Mouse (Mus musculus): ENCODE measurements at regions not wholly inside any gene's neighbourhood (a gene's known extent, or its start where the extent isn't known, plus 50 kb on each side); places are given as distances from the start of the nearest gene placed in this dataset.

DNA sequence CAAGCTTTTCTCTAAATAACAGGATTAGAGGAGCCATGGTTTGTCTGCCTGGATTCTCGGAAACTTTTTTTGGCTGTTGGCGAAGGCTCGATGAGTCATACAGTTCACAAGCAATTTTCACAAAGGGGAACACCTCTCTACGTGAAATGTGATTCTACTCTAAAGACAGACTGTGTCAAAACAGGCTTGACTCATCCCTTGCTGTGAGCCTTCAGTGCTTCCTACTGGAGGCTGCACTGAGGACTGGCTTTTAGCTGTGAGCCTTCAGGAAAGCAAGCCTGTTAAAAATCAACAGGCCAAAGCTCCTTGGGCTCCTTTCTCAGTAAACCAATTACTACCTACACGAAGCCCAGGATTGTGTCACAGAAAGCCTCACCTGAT, 330.6 kb downstream of the Klf6 start:
- H3K4me3 ChIP-seq (replicated peaks; ENCODE audit: extremely low read depth, low read depth, low read length): no peak overlapping the region
- H3K4me1 ChIP-seq (ENCODE audit: control insufficient read depth, insufficient read depth, low read length): peaks cover 16% of the 10 kb centered on the region
- 55% methylated on average over 5 of the region's 5 CpGs for WGBS
- no peak for DNase-seq
- TF ChIP-seq POLR2A (IDR thresholded peaks at IDR 0.05; ENCODE audit: borderline replicate concordance, extremely low read depth, low read depth, low read length) (no peak), CTCF (IDR thresholded peaks at IDR 0.05; ENCODE audit: insufficient read depth, low read length) (no peak)

DNA sequence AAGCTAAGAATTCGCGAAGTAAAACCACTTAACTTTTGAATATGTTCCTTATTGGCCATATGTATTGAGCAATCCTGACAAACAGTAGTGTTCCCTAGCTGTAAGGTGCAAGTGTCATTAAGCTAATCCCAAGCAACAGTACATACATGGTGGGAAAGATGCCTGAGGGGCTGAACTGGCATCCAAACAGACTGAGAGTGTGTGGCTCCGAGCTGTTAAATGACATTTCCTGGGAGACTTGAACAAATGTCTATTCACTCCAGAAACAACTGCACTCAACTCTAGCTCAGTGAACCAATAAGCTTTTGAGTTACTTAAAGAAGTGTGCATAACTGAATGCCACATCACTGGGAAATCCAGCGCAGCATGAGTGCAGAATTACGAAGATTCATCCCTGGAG, 335.4 kb downstream of the Klf6 start:
- H3K4me3 ChIP-seq (replicated peaks; ENCODE audit: extremely low read depth, low read depth, low read length): no peak overlapping the region
- WGBS: 79% methylated on average over 5 of the region's 5 CpGs
- peaks cover 16% of the 10 kb centered on the region for H3K4me1 ChIP-seq (ENCODE audit: control insufficient read depth, insufficient read depth, low read length)
- no peak for DNase-seq
- TF ChIP-seq POLR2A (IDR thresholded peaks at IDR 0.05; ENCODE audit: borderline replicate concordance, extremely low read depth, low read depth, low read length) (no peak), CTCF (IDR thresholded peaks at IDR 0.05; ENCODE audit: insufficient read depth, low read length) (no peak)

DNA sequence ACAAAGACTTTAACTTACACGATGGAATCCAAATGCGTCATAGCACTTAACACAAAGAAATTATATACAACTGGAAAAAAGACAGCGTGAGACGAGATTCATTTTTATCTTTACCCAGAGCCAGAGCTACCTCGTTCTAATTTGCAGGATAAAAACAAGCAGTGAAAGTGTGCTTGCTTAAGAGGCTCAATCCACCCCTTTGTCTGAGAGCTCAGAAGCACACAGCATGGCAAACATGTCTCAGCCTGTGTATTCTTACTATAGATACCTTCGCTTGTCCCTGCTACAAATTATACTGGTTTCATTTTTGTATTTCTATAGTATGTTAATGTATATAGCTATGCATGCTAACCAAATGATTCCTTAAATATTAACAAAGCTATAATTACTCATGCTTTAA, 337.8 kb downstream of the Klf6 start:
- TF ChIP-seq CTCF (IDR thresholded peaks at IDR 0.05; ENCODE audit: insufficient read depth, low read length) (no peak), POLR2A (IDR thresholded peaks at IDR 0.05; ENCODE audit: borderline replicate concordance, extremely low read depth, low read depth, low read length) (no peak)
- 81% methylated on average over 6 of the region's 6 CpGs for WGBS
- peaks cover 4% of the 10 kb centered on the region for H3K4me1 ChIP-seq (ENCODE audit: control insufficient read depth, insufficient read depth, low read length)
- H3K4me3 ChIP-seq (replicated peaks; ENCODE audit: extremely low read depth, low read depth, low read length): no peak overlapping the region
- DNase-seq: no peak

DNA sequence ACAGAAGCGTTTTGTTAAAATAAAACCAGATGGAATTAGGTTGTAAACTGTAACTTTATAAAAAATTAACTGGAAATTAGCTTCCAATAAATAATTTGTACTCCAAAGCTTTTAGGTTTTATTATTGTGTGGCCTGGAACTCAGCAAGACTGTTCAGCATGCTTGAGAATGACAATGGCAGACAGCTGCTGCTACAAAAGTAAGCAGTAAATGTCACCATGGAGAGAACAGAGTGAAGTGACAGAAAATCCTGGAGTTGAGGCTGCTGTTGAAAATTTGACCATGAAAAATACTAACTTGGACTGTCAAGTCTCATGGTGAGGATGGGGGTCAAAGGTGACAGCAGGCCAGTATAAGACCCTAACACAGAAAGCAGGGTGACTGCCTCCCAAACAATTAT, 340.2 kb downstream of the Klf6 start:
- TF ChIP-seq POLR2A (IDR thresholded peaks at IDR 0.05; ENCODE audit: borderline replicate concordance, extremely low read depth, low read depth, low read length): no peak
- DNase-seq: no peak
- Histone ChIP-seq H3K4me1 (ENCODE audit: control insufficient read depth, insufficient read depth, low read length) (no peaks in the 10 kb centered on the region), H3K4me3 (replicated peaks; ENCODE audit: extremely low read depth, low read depth, low read length) (no peak overlapping the region)
- 83% methylated on average over 1 of the region's 1 CpGs for WGBS

DNA sequence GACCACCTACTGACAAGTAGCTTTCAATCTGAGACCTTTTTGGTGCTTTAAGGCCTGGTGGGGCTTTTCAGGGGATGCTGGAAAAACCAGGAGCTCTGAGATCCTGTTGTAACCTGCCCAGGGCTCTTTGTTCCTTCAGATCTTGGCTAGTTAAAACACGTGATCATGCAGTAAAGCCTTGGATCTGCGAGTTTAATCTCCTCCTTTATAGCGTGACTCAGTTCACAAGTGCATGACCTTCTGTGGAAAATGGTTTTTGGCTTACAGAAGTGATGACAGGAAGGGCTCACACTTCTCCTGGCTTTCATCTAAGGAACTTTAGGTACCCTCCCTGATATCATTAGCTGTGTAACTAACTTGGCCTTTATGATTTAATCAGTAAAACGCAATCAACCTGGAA, 343.1 kb upstream of the Pitrm1 start:
- 79% methylated on average over 4 of the region's 4 CpGs for WGBS
- TF ChIP-seq CTCF (IDR thresholded peaks at IDR 0.05; ENCODE audit: insufficient read depth, low read length) (no peak), POLR2A (IDR thresholded peaks at IDR 0.05; ENCODE audit: borderline replicate concordance, extremely low read depth, low read depth, low read length) (no peak)
- no peak overlapping the region for H3K4me3 ChIP-seq (replicated peaks; ENCODE audit: extremely low read depth, low read depth, low read length)
- DNase-seq: no peak
- H3K4me1 ChIP-seq (ENCODE audit: control insufficient read depth, insufficient read depth, low read length): no peaks in the 10 kb centered on the region

DNA sequence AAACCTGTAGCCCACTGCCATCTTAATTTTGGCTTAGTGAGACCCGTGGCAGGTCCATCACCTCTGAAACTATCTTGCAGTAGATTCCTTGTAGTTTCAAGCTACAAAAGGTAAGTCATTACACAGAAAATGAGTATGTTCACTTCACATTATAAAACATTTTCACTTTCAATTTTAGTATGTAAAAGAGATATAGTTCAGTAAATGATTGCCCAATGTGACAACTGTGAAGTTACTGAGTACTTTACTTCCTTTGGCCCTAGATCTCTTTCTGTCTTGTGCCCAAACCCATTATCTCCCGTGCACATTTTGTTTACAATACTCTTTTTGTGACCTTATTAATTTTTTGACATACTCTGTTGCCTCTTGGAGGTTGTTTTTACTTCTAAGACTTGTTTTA, 335.4 kb upstream of the Pitrm1 start:
- no peak for TF ChIP-seq CTCF (IDR thresholded peaks at IDR 0.05; ENCODE audit: insufficient read depth, low read length)
- no peak for TF ChIP-seq POLR2A (IDR thresholded peaks at IDR 0.05; ENCODE audit: borderline replicate concordance, extremely low read depth, low read depth, low read length)
- no peak for DNase-seq
- H3K4me3 ChIP-seq (replicated peaks; ENCODE audit: extremely low read depth, low read depth, low read length): no peak overlapping the region
- WGBS: 48% methylated on average over 2 of the region's 2 CpGs
- H3K4me1 ChIP-seq (ENCODE audit: control insufficient read depth, insufficient read depth, low read length): no peaks in the 10 kb centered on the region

DNA sequence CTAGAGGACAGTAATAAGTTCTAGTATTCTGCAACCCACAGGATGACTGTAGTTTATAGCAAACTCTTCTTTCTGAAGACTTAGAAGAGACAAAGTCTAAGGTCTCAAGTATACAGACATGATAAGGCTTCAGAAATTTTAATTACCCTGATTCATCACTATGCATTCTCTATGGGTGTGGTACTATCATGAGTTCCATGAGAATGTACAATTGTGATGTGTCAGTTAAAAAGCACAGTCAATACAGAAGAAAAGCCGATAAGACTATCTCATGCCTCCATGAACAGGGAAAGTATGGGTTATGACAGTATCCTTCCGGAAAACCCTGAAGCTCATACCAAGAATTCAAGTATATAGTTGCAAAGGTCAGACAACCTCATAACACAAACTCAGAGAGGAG, 333.8 kb upstream of the Pitrm1 start:
- 91% methylated on average over 2 of the region's 2 CpGs for WGBS
- no peak overlapping the region for H3K4me3 ChIP-seq (replicated peaks; ENCODE audit: extremely low read depth, low read depth, low read length)
- H3K4me1 ChIP-seq (ENCODE audit: control insufficient read depth, insufficient read depth, low read length): no peaks in the 10 kb centered on the region
- TF ChIP-seq POLR2A (IDR thresholded peaks at IDR 0.05; ENCODE audit: borderline replicate concordance, extremely low read depth, low read depth, low read length): no peak
- DNase-seq: no peak

DNA sequence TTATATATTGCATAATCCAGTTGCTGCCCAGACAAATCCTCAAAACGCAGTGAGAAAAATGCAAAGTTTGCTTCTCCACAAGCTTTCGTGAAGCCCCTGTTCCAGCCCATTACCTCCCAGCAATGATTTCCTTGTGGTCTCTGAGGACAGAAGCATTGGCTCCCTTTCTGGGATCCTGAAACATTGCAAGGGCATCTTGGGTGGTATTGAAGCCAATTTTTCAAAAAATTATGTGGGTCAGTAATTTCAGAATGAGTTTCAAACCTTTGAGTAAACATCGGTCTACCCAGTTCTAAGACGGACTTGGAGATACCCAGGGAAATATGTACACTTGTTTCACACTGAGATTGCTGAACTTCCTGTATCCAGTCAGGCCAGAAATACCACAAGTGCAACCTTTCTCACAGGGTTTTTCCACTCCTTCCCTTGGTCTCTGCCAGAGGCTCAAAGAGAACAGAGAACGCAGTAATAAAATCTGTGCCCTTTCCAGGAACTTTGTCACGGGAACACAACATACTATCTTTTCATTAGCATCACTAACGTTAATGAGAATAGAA, 321.8 kb upstream of the Pitrm1 start:
- no peak for DNase-seq
- 73% methylated on average over 7 of the region's 7 CpGs for WGBS
- Histone ChIP-seq H3K4me1 (ENCODE audit: control insufficient read depth, insufficient read depth, low read length) (no peaks in the 10 kb centered on the region), H3K4me3 (replicated peaks; ENCODE audit: extremely low read depth, low read depth, low read length) (no peak overlapping the region)
- TF ChIP-seq CTCF (IDR thresholded peaks at IDR 0.05; ENCODE audit: insufficient read depth, low read length): no peak
- no peak for TF ChIP-seq POLR2A (IDR thresholded peaks at IDR 0.05; ENCODE audit: borderline replicate concordance, extremely low read depth, low read depth, low read length)

DNA sequence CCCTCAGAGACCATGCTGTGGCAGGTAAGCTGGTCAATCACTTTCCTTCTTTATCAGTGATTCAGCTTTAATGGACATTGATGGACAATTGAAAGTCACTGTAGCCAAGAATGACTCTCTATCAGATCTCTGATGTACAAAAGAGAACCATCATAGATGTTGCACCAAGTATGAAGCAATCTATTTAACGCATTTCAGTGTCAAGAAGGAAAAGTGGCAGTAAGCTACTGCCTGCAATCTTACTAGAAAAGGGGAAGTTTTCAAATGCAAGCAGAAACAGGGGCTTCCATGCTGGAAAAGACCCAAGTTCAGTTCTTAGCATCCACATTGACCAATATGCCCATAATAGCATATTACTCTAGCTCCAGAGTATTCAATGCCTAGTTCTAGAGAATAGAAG, 319.7 kb upstream of the Pitrm1 start:
- Histone ChIP-seq H3K4me1 (ENCODE audit: control insufficient read depth, insufficient read depth, low read length) (no peaks in the 10 kb centered on the region), H3K4me3 (replicated peaks; ENCODE audit: extremely low read depth, low read depth, low read length) (no peak overlapping the region)
- DNase-seq: no peak
- WGBS: 88% methylated on average over 1 of the region's 1 CpGs
- TF ChIP-seq POLR2A (IDR thresholded peaks at IDR 0.05; ENCODE audit: borderline replicate concordance, extremely low read depth, low read depth, low read length) (no peak), CTCF (IDR thresholded peaks at IDR 0.05; ENCODE audit: insufficient read depth, low read length) (no peak)

DNA sequence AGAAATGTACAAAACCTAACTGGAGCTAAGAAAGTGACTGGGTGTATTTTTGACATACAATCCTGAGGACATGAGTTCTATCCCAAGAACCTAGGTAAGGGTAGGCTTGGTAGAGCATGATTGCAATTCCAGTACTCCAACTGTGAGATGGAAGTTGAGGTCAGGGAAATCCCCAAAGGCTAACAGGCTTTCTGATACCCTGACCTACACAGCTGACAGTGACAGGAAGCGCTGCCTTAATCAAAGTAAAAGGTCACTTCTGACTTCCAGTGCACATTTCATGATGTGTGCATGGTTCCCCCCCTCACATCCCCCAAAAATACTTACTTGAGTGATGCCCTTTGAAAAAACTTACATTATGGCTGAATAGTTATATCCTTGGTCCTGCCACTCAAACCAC, 312.6 kb upstream of the Pitrm1 start:
- 86% methylated on average over 1 of the region's 1 CpGs for WGBS
- H3K4me3 ChIP-seq (replicated peaks; ENCODE audit: extremely low read depth, low read depth, low read length): no peak overlapping the region

DNA sequence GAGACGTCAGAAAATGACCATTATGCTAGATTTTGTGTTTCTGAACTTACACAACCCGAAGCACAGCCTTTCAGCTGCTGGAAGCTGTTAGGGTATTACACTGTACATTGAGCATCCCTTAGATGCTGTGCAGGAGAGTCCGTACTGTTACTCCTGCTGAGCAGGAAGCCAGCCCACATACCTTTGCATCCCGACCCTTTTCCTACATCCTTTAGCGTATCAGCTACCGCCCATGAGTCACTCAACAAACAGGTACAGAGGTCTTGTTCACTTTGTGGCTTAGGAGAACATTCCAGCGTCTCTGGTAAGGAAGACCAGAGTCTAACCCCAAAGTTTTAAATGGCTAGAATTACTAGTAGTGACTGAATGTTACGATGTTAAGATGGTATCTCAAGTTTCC, 311.4 kb upstream of the Pitrm1 start:
- 86% methylated on average over 8 of the region's 8 CpGs for WGBS
- Histone ChIP-seq H3K4me1 (ENCODE audit: control insufficient read depth, insufficient read depth, low read length) (no peaks in the 10 kb centered on the region), H3K4me3 (replicated peaks; ENCODE audit: extremely low read depth, low read depth, low read length) (no peak overlapping the region)
- no peak for DNase-seq
- TF ChIP-seq POLR2A (IDR thresholded peaks at IDR 0.05; ENCODE audit: borderline replicate concordance, extremely low read depth, low read depth, low read length): no peak
- TF ChIP-seq CTCF (IDR thresholded peaks at IDR 0.05; ENCODE audit: insufficient read depth, low read length): no peak

More for the DNA sequence above, 312.6 kb upstream of the Pitrm1 start:
- H3K4me1 ChIP-seq (ENCODE audit: control insufficient read depth, insufficient read depth, low read length): no peaks in the 10 kb centered on the region
- no peak for TF ChIP-seq POLR2A (IDR thresholded peaks at IDR 0.05; ENCODE audit: borderline replicate concordance, extremely low read depth, low read depth, low read length)
- no peak for TF ChIP-seq CTCF (IDR thresholded peaks at IDR 0.05; ENCODE audit: insufficient read depth, low read length)
- no peak for DNase-seq

Measured in lung, adult 2 months (tissue).